Mouse (Mus musculus) layer of hippocampus, adult 2 months (tissue): Measurements from ENCODE around the gene Hrh1. TPM values are rescaled to one million over a fixed set of nuclear protein-coding genes. Genes with fewer than 3 reads are reported as not detected.
A peak's percentile ranks its signal among the peaks of the same experiment; 100 is the strongest.

Experiments
- DNase-seq, 2 experiments: peaks; one replicate each; pipeline ENCODE4 v3.0.0; 2022; ENCODE audit warnings: low spot score in 2 of 2
- H3K27ac ChIP-seq: fragments of 200-600 bp; 2 replicates; pipeline ENCODE4 v1.8.1; 2022
- H3K4me3 ChIP-seq: fragments of 200-600 bp; 2 replicates; pipeline ENCODE4 v1.8.1; 2022; ENCODE audit warnings: mild to moderate bottlenecking
- CTCF ChIP-seq: fragments of 200-600 bp; conservative IDR thresholded peaks from 2 replicates; pipeline ENCODE4 v1.8.1; 2022; ENCODE audit warnings: antibody characterized with exemption, mild to moderate bottlenecking, moderate library complexity
- long read RNA-seq, 2 experiments: library from polyadenylated mRNA; stranded (forward); transcript quantifications; one replicate each; pipeline ENCODE4 v2.0.0; 2021; ENCODE audit warnings: borderline mapping rate in 2 of 2
- total RNA-seq, 2 experiments: library from RNA; stranded (reverse); gene quantifications; 2 replicates each; pipeline ENCODE4 v1.2.3; 2021

Gene Hrh1
- total RNA-seq = 1 to 10 TPM; 4.2 to 5.3 TPM
- long read RNA-seq, experiment 1, partial matches to known transcripts = 0 of 5 reads
- long read RNA-seq, experiment 1, other reads (novel, unspliced or antisense) = 2 of 5 reads
- long read RNA-seq, experiment 2, partial matches to known transcripts = 0 of 7 reads
- long read RNA-seq, experiment 2, other reads (novel, unspliced or antisense) = 3 of 7 reads

DNA sequence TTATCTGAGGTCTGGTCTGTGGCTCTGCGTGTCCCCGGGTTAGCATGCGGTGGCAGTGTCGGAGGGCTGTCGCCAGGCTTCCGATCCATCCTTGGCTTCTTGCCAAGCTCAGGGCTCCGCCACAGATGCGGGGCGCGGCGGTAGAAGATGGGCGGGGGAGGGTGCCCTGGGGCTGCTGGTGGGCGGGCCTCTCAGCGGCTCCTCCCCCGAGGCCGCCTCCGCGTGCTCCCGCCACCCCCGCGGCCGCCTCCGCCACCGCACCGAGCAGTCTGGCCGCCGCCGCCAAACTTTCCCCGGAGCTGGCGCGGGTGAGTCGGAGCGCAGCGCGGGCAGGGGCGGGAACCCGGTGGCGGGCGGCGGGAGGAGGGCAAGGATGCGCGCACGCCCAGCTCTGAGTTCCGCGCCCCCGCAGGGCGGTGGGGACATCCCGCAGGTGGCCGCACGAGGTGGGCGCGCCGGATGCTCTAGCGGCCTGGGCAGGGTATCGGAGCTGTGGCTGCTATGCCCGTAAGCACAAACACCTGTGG, at the start of gene Hrh1:
Hrh1 (plus strand) TSS at position 246 of the 527 bp plus-strand sequence.
- H3K27ac ChIP-seq = peak within 1 kb of the TSS; percentile 8; the same call in 1 of the 2 replicates
- peak within 1 kb of the TSS; percentile 57 for H3K4me3 ChIP-seq
- no peak; the same call in 1 of the 2 replicates for TF ChIP-seq CTCF
- DNase-seq = peak in 1 of 2 experiments; percentile 39

GRCm38 (mm10) chr6:114354635-114355034, 43.1 kb upstream of the Hrh1 start:
- no peak for TF ChIP-seq CTCF
- H3K27ac ChIP-seq = no peak overlapping the region

GRCm38 (mm10) chr6:114358171-114358570, 39.6 kb upstream of the Hrh1 start:
- no peak overlapping the region for H3K27ac ChIP-seq
- TF ChIP-seq CTCF = no peak
- no peak overlapping the region for H3K4me3 ChIP-seq
- DNase-seq = no peak

More at GRCm38 (mm10) chr6:114354635-114355034, 43.1 kb upstream of the Hrh1 start:
- no peak for DNase-seq
- H3K4me3 ChIP-seq = no peak overlapping the region

DNA sequence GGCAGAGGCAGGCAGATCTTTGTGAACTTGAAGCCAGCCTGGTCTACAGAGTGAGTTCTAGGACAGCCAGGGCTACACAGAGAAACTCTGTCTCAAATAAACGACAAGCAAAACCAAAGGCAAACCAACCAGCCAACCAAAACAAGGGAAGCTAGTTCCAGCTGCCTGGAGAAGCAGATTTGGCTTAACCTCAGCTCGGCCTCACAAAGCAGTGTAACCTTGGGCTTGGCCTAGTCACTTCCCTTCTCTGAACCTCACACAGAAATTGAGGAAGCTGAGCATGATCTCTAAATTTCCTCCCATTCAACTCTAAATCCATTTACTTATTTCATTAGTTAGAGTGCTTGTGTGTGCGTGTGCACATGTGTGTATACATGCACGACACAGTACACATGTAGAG, 35.4 kb upstream of the Hrh1 start:
- H3K4me3 ChIP-seq = no peak overlapping the region
- H3K27ac ChIP-seq = no peak overlapping the region
- DNase-seq = no peak
- TF ChIP-seq CTCF = no peak

DNA sequence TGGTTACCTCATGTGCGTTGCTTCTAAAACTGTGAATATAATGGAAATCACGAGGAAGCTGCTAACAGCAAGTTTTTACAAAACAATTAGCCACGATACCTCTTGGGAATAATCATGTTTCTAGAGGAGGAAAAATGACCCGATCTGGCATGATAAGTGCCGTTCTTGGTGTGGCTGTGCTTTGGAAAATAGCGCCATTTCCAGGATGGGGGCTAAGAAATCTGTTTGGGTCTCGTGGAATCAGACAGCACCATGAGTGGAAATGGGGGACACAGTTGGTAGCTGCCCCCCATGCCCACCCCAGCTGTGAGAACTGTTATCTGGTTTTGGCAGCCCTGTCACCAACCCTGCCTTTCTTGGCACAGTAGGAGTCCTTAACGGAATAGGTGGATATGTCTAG, 34.0 kb upstream of the Hrh1 start:
- H3K27ac ChIP-seq = no peak overlapping the region
- H3K4me3 ChIP-seq = no peak overlapping the region
- TF ChIP-seq CTCF = no peak
- no peak for DNase-seq

DNA sequence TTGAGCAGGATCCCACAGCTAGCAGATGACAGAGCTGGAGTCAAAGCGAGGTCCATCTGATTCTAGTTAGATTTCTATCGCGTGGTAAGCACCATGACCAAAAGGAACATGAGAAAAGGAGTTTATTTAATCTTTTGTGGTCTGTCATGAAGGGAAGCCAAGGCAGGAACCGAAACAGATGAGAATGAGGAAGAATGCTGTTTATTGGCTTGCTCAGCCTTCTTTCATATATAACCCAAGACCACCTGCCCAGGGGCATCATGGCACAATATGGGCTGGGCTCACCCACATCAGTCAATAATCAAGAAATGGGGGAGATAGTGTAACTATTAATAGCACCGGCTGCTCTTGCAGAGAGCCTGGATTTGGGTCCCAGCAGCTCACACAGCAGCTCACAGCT, 33.0 kb upstream of the Hrh1 start:
- DNase-seq = no peak
- no peak overlapping the region for H3K27ac ChIP-seq
- TF ChIP-seq CTCF = no peak
- no peak overlapping the region for H3K4me3 ChIP-seq

DNA sequence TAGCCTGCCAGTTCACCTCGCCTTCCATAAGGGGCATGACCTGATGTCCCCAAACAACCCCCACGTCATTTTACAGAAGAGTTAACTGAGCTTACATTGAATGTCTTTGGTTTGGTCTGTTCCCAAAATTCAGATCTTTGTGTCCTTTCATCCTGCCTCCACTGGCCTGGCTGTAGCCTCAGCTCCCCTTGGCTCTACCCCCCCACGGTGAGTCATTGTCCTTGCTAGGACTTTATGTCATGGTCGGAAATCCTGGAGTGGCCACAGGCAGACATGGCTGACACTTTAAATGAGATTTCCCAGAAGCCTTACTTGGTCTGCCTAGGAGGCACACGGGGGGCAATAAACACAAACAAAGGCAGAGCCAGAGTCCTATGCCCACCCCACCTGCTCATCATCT, 31.5 kb upstream of the Hrh1 start:
- Histone ChIP-seq H3K4me3 (no peak overlapping the region), H3K27ac (no peak overlapping the region)
- TF ChIP-seq CTCF = no peak
- no peak for DNase-seq

DNA sequence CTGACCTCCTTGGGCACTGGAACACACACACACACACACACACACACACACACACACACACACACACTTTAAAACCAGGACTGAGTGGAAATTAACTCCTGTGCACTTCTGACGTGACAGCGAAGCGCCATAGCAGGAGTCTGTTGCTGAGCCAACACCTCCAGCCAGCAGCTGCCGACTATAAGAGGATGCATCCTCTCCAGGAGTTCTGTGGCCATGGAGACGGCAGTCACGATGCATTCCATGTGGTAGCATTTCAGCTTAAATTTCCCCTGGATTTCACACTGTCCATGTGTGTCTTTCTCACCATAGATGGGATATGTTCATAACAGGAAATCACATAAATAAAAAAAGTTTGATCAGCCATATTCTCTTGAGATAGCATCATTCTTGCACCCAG, 30.1 kb upstream of the Hrh1 start:
- DNase-seq = no peak
- Histone ChIP-seq H3K27ac (no peak overlapping the region), H3K4me3 (no peak overlapping the region)
- TF ChIP-seq CTCF = no peak

GRCm38 (mm10) chr6:114368196-114368595, 29.5 kb upstream of the Hrh1 start:
- Histone ChIP-seq H3K4me3 (no peak overlapping the region), H3K27ac (no peak overlapping the region)
- DNase-seq = no peak
- TF ChIP-seq CTCF = no peak

- no peak for DNase-seq
Observed at GRCm38 (mm10) chr6:114372741-114373140, 25.0 kb upstream of the Hrh1 start.

GRCm38 (mm10) chr6:114380872-114381271, 16.9 kb upstream of the Hrh1 start:
- TF ChIP-seq CTCF = no peak
- Histone ChIP-seq H3K4me3 (no peak overlapping the region), H3K27ac (no peak overlapping the region)
- no peak for DNase-seq

More at GRCm38 (mm10) chr6:114372741-114373140, 25.0 kb upstream of the Hrh1 start:
- no peak for TF ChIP-seq CTCF
- Histone ChIP-seq H3K27ac (no peak overlapping the region), H3K4me3 (no peak overlapping the region)

DNA sequence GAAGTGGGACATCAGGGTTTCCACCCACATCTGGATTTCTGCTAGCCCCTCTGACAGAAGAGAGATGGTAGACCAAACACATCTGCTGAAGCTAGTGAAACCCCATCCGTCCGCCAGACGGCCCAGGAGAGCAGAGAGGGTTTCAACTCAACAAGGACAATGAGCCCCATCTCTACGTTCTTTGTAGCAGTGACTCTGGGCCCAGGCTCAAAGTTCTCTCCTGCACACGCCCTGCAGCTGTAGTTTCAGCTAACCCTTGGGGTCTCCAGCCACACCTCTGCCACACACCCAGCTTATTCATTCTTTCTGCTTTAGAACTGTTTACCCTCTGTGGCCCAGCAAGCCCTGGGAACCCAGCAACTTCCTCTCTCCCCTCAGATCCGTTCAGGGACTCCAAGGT, 10.4 kb upstream of the Hrh1 start:
- no peak for DNase-seq
- no peak for TF ChIP-seq CTCF
- H3K4me3 ChIP-seq = no peak overlapping the region
- H3K27ac ChIP-seq = no peak overlapping the region

- no peak for DNase-seq
- no peak for TF ChIP-seq CTCF
- Histone ChIP-seq H3K27ac (no peak overlapping the region), H3K4me3 (no peak overlapping the region)
Observed at GRCm38 (mm10) chr6:114387855-114388254, 9.9 kb upstream of the Hrh1 start.

GRCm38 (mm10) chr6:114390129-114390528, 7.6 kb upstream of the Hrh1 start:
- no peak for TF ChIP-seq CTCF
- Histone ChIP-seq H3K27ac (no peak overlapping the region), H3K4me3 (no peak overlapping the region)
- no peak for DNase-seq
